Mouse (Mus musculus) CH12.LX (cell line): Measurements from ENCODE around the gene Hspb11. TPM values are rescaled to one million over a fixed set of nuclear protein-coding genes. Genes with fewer than 3 reads are reported as not detected.

Experiments used
- DNase-seq: peaks from one replicate; pipeline ENCODE4 v3.0.0-alpha.2; 2013; ENCODE audit errors: extremely low read depth
- H3K27ac ChIP-seq: 2 replicates; pipeline ENCODE4 v1.5.1; 2012; ENCODE audit warnings: low read depth, mild to moderate bottlenecking, control low read depth, moderate library complexity; ENCODE audit not compliant: insufficient read depth
- H3K27me3 ChIP-seq: replicated peaks from 2 replicates; pipeline ENCODE3; 2012; ENCODE audit warnings: inconsistent platforms
- H3K36me3 ChIP-seq, 2 experiments: replicated peaks in 1 of 2; 2 replicates each; pipeline versions ENCODE3 to v1.6.1; 2012; ENCODE audit warnings: inconsistent platforms in 1 of 2, low read length in 1 of 2, mild to moderate bottlenecking in 1 of 2, mixed read lengths in 1 of 2, moderate library complexity in 1 of 2; ENCODE audit not compliant: control insufficient read depth in 1 of 2, insufficient read depth in 1 of 2
- H3K4me1 ChIP-seq, 2 experiments: 2 replicates each; pipeline ENCODE4 v1.6.1; 2012; ENCODE audit warnings: inconsistent platforms in 1 of 2, moderate library complexity in 1 of 2; ENCODE audit not compliant: insufficient read depth in 2 of 2, control insufficient read depth in 1 of 2
- H3K4me2 ChIP-seq: 2 replicates; pipeline ENCODE4 v1.6.1; 2012; ENCODE audit warnings: low read depth, mild to moderate bottlenecking, control low read depth; ENCODE audit not compliant: poor library complexity, insufficient read depth, severe bottlenecking
- H3K4me3 ChIP-seq, 3 experiments: fragments of 150-350 bp in 1 of 3; sonication (generic) in 1 of 3; replicated peaks in 1 of 3; 2 replicates each; pipeline versions ENCODE3 to v1.5.1; 2011 to 2012; ENCODE audit warnings: low read depth in 2 of 3, low read length in 2 of 3, mild to moderate bottlenecking in 2 of 3, moderate library complexity in 2 of 3, control low read depth in 1 of 3, improper control_type of control experiment in 1 of 3, inconsistent platforms in 1 of 3, mixed read lengths in 1 of 3; ENCODE audit not compliant: poor library complexity in 1 of 3
- H3K79me2 ChIP-seq: replicated peaks from 2 replicates; pipeline ENCODE4 v1.6.1; 2012; ENCODE audit warnings: mild to moderate bottlenecking, moderate library complexity; ENCODE audit not compliant: control insufficient read depth, poor library complexity, insufficient read depth, severe bottlenecking; ENCODE audit errors: extremely low read depth
- H3K9ac ChIP-seq: 2 replicates; pipeline ENCODE4 v1.6.1; 2012; ENCODE audit warnings: low read depth, mild to moderate bottlenecking, control low read depth, moderate library complexity; ENCODE audit not compliant: insufficient read depth
- H3K9me3 ChIP-seq: replicated peaks from 2 replicates; pipeline ENCODE3; 2012; ENCODE audit warnings: low read length, inconsistent platforms, mixed read lengths
- BHLHE40 ChIP-seq: IDR thresholded peaks from 2 replicates; pipeline ENCODE4 v1.6.1; 2011; ENCODE audit warnings: mild to moderate bottlenecking, low read depth, low read length, improper control_type of control experiment
- CHD1 ChIP-seq: IDR thresholded peaks from 2 replicates; pipeline ENCODE4 v1.6.1; 2012; ENCODE audit warnings: low read depth, low read length, improper control_type of control experiment, inconsistent platforms
- CTCF ChIP-seq, 2 experiments: IDR thresholded peaks in 1 of 2; conservative IDR thresholded peaks in 1 of 2; 2 replicates each; pipeline ENCODE4 v1.5.1; 2011 to 2012; ENCODE audit warnings: low read depth in 2 of 2, low read length in 2 of 2, improper control_type of control experiment in 1 of 2, inconsistent platforms in 1 of 2, mild to moderate bottlenecking in 1 of 2, moderate library complexity in 1 of 2
- E2F4 ChIP-seq: IDR thresholded peaks from 2 replicates; pipeline ENCODE4 v1.6.1; 2011; ENCODE audit warnings: low read depth, low read length, improper control_type of control experiment; ENCODE audit not compliant: insufficient replicate concordance
- ELF1 ChIP-seq: IDR thresholded peaks from 2 replicates; pipeline ENCODE4 v1.6.1; 2014; ENCODE audit warnings: low read depth, mild to moderate bottlenecking, inconsistent platforms, low read length, improper control_type of control experiment
- EP300 ChIP-seq: IDR thresholded peaks from 2 replicates; pipeline ENCODE4 v1.6.1; 2011; ENCODE audit warnings: low read length, improper control_type of control experiment
- ETS1 ChIP-seq: conservative IDR thresholded peaks from 2 replicates; pipeline ENCODE4 v1.6.1; 2012; ENCODE audit warnings: low read depth, mild to moderate bottlenecking, inconsistent platforms, low read length, improper control_type of control experiment, moderate library complexity
- GABPA ChIP-seq: IDR thresholded peaks from 2 replicates; pipeline ENCODE4 v1.6.1; 2012; ENCODE audit warnings: low read depth, low read length, improper control_type of control experiment, inconsistent platforms; ENCODE audit not compliant: insufficient replicate concordance
- HCFC1 ChIP-seq: IDR thresholded peaks from 2 replicates; pipeline ENCODE4 v1.6.1; 2012; ENCODE audit warnings: low read depth, mild to moderate bottlenecking, inconsistent platforms, low read length, improper control_type of control experiment
- IRF4 ChIP-seq: IDR thresholded peaks from 2 replicates; pipeline ENCODE4 v1.6.1; 2014; ENCODE audit warnings: low read depth, mild to moderate bottlenecking, inconsistent platforms, low read length, improper control_type of control experiment
- JUND ChIP-seq: conservative IDR thresholded peaks from 2 replicates; pipeline ENCODE4 v1.6.1; 2011; ENCODE audit warnings: low read depth, low read length, improper control_type of control experiment
- KAT2A ChIP-seq: IDR thresholded peaks from 2 replicates; pipeline ENCODE4 v1.6.1; 2012; ENCODE audit warnings: low read length, improper control_type of control experiment, inconsistent platforms; ENCODE audit not compliant: insufficient replicate concordance
- MAFK ChIP-seq: IDR thresholded peaks from 2 replicates; pipeline ENCODE4 v1.6.1; 2011; ENCODE audit warnings: low read length, improper control_type of control experiment; ENCODE audit not compliant: insufficient replicate concordance
- MEF2A ChIP-seq: IDR thresholded peaks from 2 replicates; pipeline ENCODE4 v1.6.1; 2014; ENCODE audit warnings: low read depth, mild to moderate bottlenecking, inconsistent platforms, low read length, improper control_type of control experiment, borderline replicate concordance
- MYC ChIP-seq: IDR thresholded peaks from 2 replicates; pipeline ENCODE4 v1.6.1; 2011; ENCODE audit warnings: low read depth, mild to moderate bottlenecking, improper control_type of control experiment, low read length
- NELFE ChIP-seq: IDR thresholded peaks from 2 replicates; pipeline ENCODE4 v1.6.1; 2011; ENCODE audit warnings: low read depth, low read length, improper control_type of control experiment
- POLR2A ChIP-seq: IDR thresholded peaks from 2 replicates; pipeline ENCODE4 v1.6.1; 2011; ENCODE audit warnings: low read depth, mild to moderate bottlenecking, improper control_type of control experiment, low read length
- POLR2AphosphoS2 ChIP-seq: IDR thresholded peaks from 2 replicates; pipeline ENCODE4 v1.6.1; 2011; ENCODE audit warnings: low read depth, low read length, improper control_type of control experiment
- RCOR1 ChIP-seq: conservative IDR thresholded peaks from 2 replicates; pipeline ENCODE4 v1.6.1; 2012; ENCODE audit warnings: low read depth, mild to moderate bottlenecking, inconsistent platforms, low read length, improper control_type of control experiment
- TBP ChIP-seq: conservative IDR thresholded peaks from 2 replicates; pipeline ENCODE4 v1.6.1; 2011; ENCODE audit warnings: low read depth, low read length, improper control_type of control experiment
- TCF12 ChIP-seq: IDR thresholded peaks from 2 replicates; pipeline ENCODE4 v1.6.1; 2014; ENCODE audit warnings: low read depth, mild to moderate bottlenecking, inconsistent platforms, low read length, improper control_type of control experiment
- UBTF ChIP-seq: IDR thresholded peaks from 2 replicates; pipeline ENCODE4 v1.6.1; 2012; ENCODE audit warnings: low read depth, mild to moderate bottlenecking, inconsistent platforms, low read length, improper control_type of control experiment, moderate library complexity
- USF1 ChIP-seq: IDR thresholded peaks from 2 replicates; pipeline ENCODE4 v1.6.1; 2014; ENCODE audit warnings: low read depth, mild to moderate bottlenecking, inconsistent platforms, low read length, improper control_type of control experiment
- USF2 ChIP-seq: conservative IDR thresholded peaks from 2 replicates; pipeline ENCODE4 v1.6.1; 2011; ENCODE audit warnings: low read depth, low read length, improper control_type of control experiment
- ZC3H11A ChIP-seq: IDR thresholded peaks from 2 replicates; pipeline ENCODE4 v1.6.1; 2012; ENCODE audit warnings: low read depth, mild to moderate bottlenecking, inconsistent platforms, low read length, improper control_type of control experiment
- ZKSCAN1 ChIP-seq: IDR thresholded peaks from 2 replicates; pipeline ENCODE4 v1.6.1; 2012; ENCODE audit warnings: low read depth, inconsistent platforms, low read length, improper control_type of control experiment, borderline replicate concordance
- dilution Hi-C: fragments of 300-500 bp; cut with MboI; formaldehyde crosslinking; loops from 2 replicates; pipeline ENCODE4 v1.14.3; 2020; ENCODE audit warnings: low sequenced_read_pairs; ENCODE audit not compliant: extremely low pct_unique_long_range_greater_than_20kb, extremely low pct_ligation_motif_present
- in situ Hi-C: fragments of 300-500 bp; cut with MboI; formaldehyde crosslinking; loops from 3 replicates; pipeline ENCODE4 v1.14.3; 2019; ENCODE audit warnings: low sequenced_read_pairs, low pct_ligation_motif_present, low pct_unique_long_range_greater_than_20kb, mixed read lengths
- polyA plus RNA-seq: library from polyadenylated mRNA; unstranded; fragments of >175 nt; gene quantifications from 2 replicates; pipeline ENCODE4 v1.2.1, GENCODE M21; 2012; ENCODE audit warnings: low read depth; ENCODE audit not compliant: insufficient read length
- total RNA-seq, 2 experiments: library from RNA; depleted of rRNA; stranded (reverse); fragments of 300-350 nt in 1 of 2; fragments of >200 nt in 1 of 2; gene quantifications; 2 replicates each; pipeline ENCODE4 v1.2.3; 2012 to 2014

The Hspb11 gene
- total and polyA plus RNA-seq, 3 experiments = 19.7 to 46.3 (median 38.7) TPM

GRCm38 (mm10) chr4:107247110-107247509, 6.3 kb upstream of the Hspb11 start:
- no peak overlapping the region for H3K4me2 ChIP-seq
- in situ Hi-C loops = no loop called here
- peaks cover under 1% of the 10 kb centered on the region; the same call in 1 of the 2 replicates for H3K79me2 ChIP-seq
- H3K4me3 ChIP-seq = no peak overlapping the region
- H3K9me3 ChIP-seq = no peaks in the 10 kb centered on the region
- no peak overlapping the region for H3K9ac ChIP-seq
- no peak overlapping the region for H3K27ac ChIP-seq
- dilution Hi-C loops = no loop called here
- peaks cover 7 to 54% of the 10 kb centered on the region in 2 experiments; a peak in 3 of 4 replicates for H3K4me1 ChIP-seq
- peaks cover 8 to 38% of the 10 kb centered on the region in 2 experiments for H3K36me3 ChIP-seq
- DNase-seq = no peak
- no peak for TF ChIP-seq JUND
- no peak for TF ChIP-seq TBP
- TF ChIP-seq CTCF (conservative IDR thresholded peaks at IDR 0.05 in 1 of 2, IDR thresholded peaks at IDR 0.05 in 1 of 2; ENCODE audit: low read depth in 2 of 2, low read length in 2 of 2) = no peak
- TF ChIP-seq MAFK = no peak
- TF ChIP-seq MYC = no peak
- TF ChIP-seq ETS1 = no peak
- TF ChIP-seq USF2 = no peak
- no peak for TF ChIP-seq ELF1
- TF ChIP-seq CHD1 = no peak
- no peak for TF ChIP-seq IRF4
- TF ChIP-seq EP300 = no peak
- no peak for TF ChIP-seq NELFE
- no peak for TF ChIP-seq ZKSCAN1
- no peak for TF ChIP-seq POLR2A
- no peak for TF ChIP-seq USF1
- no peak for TF ChIP-seq ZC3H11A
- no peak for TF ChIP-seq GABPA
- H3K27me3 ChIP-seq = no peaks in the 10 kb centered on the region

- dilution Hi-C loops (no loop called here), in situ Hi-C loops (no loop called here)
- TF ChIP-seq TCF12 (no peak), POLR2AphosphoS2 (no peak), CHD1 (no peak), IRF4 (no peak), E2F4 (no peak), RCOR1 (no peak), TBP (no peak), ZKSCAN1 (no peak), EP300 (no peak), MYC (no peak), BHLHE40 (no peak), UBTF (no peak), HCFC1 (no peak), KAT2A (no peak), MEF2A (no peak)
- no peak overlapping the region for H3K4me3 ChIP-seq
- H3K4me2 ChIP-seq = no peak overlapping the region
- no peaks in the 10 kb centered on the region for H3K9me3 ChIP-seq
- peaks cover 5 to 54% of the 10 kb centered on the region in 2 experiments; a peak in 3 of 4 replicates for H3K4me1 ChIP-seq
- peaks cover 6% of the 10 kb centered on the region for H3K79me2 ChIP-seq
- no peaks in the 10 kb centered on the region for H3K27me3 ChIP-seq
- DNase-seq = no peak
- no peak overlapping the region for H3K27ac ChIP-seq
- H3K9ac ChIP-seq = no peak overlapping the region
- peaks cover 6 to 33% of the 10 kb centered on the region in 2 experiments for H3K36me3 ChIP-seq
Measured at GRCm38 (mm10) chr4:107248061-107248460, 5.3 kb upstream of the Hspb11 start.
